Mouse (Mus musculus): ENCODE measurements around the gene Cd22. TPM values are rescaled to one million over a fixed set of nuclear protein-coding genes. Genes with fewer than 3 reads are reported as not detected.
"Not testable (repeated sequence)": the region's sequence is repeated elsewhere in the genome, so short reads cannot be mapped to it uniquely, and the experiment has no call there.

The Cd22 gene
- polyA plus RNA-seq (2012; rRNA removed), result 15.1 and 20.1 TPM in 2 replicates

DNA sequence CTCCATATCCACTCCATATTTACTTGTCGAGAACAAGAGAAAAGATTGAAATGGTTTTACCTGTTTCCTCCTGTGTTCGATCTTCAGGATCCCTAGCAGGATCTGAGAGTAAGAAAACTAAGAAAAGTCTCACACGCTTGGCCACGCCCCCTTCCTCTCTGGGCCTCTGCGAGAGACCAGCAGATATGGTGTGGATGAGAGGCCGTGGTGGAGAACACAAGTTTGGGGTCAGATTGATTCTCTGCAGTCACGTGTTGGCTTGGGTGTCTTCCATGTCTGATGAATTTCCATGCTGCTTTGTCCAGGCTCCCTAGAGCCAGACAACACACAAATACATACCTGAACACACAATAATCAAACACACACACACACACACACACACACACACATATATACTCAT lies at the start of gene Cd22:
TSS of gene Cd22 (minus strand) at position 167 of the 400 bp plus-strand sequence.
- no peak for DNase-seq (ENCODE audit: low read depth, low spot score)
- WGBS, result 45% methylated on average over 7 of the region's 7 CpGs

DNA sequence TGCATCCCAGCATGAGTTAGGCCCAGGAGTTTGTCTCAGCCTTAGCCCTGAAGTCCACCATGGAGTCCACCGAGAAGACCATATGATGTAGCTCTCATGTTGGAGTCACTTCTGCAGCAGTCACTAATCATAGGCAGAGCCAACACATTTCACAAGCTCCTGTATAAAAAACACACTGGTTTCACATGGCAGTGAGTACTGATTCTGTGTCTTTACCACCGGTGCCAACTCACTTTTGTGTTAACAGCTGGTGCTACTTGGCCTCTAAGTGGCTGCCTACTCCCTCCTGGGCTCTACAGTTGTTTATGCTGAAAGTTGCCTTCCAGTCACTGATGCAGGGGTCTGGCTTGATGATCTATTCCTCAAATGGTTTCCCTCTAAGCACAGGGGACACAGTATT lies 44.4 kb upstream of the Cd22 start, which contains the start of gene Hamp2:
TSS of gene Hamp2 (minus strand) at position 101 of the 400 bp plus-strand sequence.
- not testable (repeated sequence) for DNase-seq (ENCODE audit: low read depth, low spot score)
- WGBS, result 69% methylated on average over 2 of the region's 2 CpGs

DNA sequence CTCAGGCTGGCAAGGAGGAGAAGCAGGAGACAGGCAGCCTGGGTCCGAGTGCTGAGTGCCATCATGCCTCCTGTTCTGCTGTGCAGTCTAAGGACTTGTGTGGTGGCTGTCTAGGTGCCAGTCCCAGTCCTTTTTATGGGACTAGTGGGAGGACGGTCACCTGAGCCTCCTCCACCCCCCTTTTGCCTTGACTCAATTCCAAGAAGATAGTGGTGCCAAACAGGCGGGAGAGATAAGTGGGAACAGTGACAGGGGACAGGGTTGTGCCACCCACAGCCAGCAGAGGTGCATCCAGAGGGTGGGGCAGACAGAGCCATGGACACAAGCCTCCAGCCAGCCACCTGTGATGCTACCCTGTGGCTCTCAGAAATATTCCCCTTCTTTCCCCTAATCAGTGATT lies 43.9 kb upstream of the Cd22 start:
- 30% methylated on average over 3 of the region's 3 CpGs for WGBS
- no peak for DNase-seq (ENCODE audit: low read depth, low spot score)

DNA sequence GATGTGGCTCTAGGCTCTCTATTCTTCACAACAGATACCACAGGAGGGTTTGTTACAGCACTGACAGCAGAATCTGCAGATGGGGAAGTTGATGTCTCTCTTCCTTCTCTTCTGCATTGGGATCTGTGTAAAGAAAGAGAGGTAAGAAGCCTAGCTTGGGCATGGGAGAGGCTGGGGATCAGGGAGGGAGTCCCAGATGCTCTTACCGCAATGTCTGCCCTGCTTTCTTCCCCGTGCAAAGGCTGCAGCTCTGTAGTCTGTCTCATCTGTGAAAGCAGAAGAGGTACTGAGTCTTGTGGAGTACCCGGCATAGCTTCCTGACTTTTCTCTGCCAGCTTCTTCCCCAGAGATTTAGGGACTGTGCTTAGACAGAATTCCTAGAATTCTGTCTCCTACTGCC lies 42.3 kb upstream of the Cd22 start:
- not testable (repeated sequence) for DNase-seq (ENCODE audit: low read depth, low spot score)
- WGBS, result 49% methylated on average over 3 of the region's 3 CpGs

DNA sequence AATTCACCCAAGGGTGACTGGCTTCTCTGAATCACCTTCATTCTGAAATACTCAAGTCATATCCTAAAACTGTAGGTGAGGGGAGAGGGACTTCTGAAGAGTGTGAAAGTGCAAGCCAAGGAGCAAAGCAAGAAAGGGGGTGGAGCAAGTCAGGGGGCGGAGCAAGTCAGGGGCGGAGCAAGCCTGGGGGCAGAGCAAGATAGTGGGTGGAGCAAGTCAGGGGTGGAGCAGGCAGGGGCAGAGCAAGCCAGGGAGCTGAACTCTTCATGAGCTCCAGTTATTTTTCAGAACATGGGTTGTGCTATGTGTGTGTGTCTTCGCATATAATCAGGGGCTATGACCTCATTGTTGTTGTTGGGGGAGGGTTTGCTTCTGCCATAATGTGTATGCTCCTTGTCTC lies 40.1 kb upstream of the Cd22 start:
- no peak for DNase-seq (ENCODE audit: low read depth, low spot score)
- WGBS, result 60% methylated on average over 3 of the region's 3 CpGs

DNA sequence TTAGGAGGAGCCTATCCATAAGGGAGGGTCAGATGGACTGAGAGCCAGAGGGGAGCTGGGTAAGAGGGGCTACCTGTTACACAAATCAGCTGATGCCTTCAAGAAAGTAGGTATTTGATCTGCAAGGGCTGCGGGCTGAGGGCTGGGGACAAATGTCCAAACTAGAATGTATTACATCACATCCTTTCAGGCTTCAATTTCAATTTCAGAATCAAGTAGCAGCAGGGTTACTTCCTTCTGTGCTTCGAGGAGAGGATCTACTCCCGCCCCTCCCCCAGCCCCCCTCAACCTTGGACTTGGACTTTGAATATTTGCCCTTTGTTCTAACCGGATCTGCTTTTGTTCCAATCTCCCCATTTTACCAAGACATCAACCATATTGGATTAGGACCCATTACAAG lies 37.1 kb upstream of the Cd22 start:
- DNase-seq (ENCODE audit: low read depth, low spot score), result no peak
- 36% methylated on average over 4 of the region's 4 CpGs for WGBS

DNA sequence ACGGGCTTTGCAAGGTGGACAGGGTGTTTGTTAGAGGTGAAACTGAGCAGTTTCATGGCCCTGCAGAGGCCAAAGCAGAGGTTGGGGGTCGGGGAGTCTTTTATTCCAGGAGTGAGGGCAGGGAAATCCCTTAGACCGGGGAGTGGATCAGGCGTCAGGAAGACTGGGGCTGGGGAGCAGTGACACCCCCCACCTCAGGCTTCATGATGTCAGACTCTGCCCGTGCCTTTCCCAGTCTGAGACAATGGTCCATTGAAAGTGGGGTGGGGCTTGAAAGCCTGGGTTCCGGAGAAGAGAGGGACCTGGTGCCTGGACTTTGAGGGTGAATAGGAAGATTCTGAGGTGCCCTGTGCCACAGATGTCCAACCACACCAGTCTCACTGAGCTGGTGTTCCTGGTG lies 36.6 kb upstream of the Cd22 start:
- WGBS, result 37% methylated on average over 6 of the region's 6 CpGs
- DNase-seq (ENCODE audit: low read depth, low spot score), result no peak

DNA sequence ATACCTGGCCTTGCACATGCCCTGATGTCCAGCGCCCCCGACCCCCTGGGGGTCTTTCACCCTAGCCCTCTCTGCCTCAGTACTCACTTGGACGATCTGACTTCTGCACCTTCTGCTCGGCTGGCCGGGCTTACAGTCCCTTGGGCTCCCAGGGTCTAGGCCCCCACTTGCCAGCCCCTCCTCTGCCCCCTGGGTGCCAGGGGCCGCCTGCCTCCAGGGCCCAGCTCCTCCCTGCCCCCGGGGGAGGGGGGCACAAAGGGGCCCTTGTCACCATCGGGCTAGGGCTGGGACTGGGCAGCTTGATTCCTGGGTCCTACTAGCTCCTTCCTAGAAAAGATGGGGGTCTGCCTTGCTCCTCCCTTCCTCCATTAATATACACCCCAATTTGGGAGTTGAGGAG lies 34.6 kb upstream of the Cd22 start, which contains the start of gene Mag:
TSS of gene Mag (minus strand) at position 142 of the 400 bp plus-strand sequence.
- DNase-seq (ENCODE audit: low read depth, low spot score), result no peak
- WGBS, result 67% methylated on average over 8 of the region's 8 CpGs

DNA sequence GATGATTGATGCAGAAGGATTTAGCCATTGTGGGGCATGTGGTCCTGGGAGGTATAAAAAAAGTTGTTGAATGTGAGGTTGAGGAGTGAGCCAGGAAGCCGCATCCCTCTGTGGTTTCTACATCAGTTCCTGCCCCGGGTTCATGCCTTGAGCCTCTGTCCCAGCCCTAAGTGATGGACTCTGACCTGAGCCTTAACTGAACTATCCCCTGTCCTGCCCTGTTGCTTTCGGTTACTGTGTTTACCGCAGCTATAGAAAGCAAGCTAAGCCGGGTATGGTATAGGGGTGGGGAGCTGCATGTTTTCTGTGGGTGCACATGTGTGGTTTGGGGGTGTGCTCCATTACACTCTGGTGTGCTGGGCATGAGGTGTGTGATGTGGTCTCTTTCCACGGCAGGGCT lies 29.6 kb upstream of the Cd22 start:
- no peak for DNase-seq (ENCODE audit: low read depth, low spot score)
- WGBS, result 39% methylated on average over 6 of the region's 6 CpGs

DNA sequence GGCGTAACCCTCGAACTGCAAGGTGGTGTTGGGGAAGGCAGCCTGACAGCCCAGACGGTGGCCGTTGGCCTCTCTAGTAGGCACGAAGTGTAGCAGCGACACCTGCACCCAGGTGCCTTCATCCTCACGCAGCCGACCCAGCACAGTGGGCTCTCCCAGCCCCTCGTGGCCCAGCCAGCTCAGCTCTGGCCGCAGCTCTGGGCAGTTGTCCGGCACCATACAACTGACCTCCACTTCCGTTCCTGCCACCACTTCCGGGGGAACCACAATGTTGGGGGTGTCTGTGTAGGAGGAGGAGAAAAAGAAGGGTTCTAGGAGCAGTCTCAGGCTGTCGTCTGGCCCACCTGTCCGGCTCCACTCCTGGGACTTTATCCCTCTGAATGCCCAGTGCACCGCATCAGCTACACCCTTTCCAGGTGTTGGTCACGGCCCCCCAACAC lies 28.9 kb upstream of the Cd22 start:
- 21% methylated on average over 16 of the region's 17 CpGs for WGBS
- no peak for DNase-seq (ENCODE audit: low read depth, low spot score)

DNA sequence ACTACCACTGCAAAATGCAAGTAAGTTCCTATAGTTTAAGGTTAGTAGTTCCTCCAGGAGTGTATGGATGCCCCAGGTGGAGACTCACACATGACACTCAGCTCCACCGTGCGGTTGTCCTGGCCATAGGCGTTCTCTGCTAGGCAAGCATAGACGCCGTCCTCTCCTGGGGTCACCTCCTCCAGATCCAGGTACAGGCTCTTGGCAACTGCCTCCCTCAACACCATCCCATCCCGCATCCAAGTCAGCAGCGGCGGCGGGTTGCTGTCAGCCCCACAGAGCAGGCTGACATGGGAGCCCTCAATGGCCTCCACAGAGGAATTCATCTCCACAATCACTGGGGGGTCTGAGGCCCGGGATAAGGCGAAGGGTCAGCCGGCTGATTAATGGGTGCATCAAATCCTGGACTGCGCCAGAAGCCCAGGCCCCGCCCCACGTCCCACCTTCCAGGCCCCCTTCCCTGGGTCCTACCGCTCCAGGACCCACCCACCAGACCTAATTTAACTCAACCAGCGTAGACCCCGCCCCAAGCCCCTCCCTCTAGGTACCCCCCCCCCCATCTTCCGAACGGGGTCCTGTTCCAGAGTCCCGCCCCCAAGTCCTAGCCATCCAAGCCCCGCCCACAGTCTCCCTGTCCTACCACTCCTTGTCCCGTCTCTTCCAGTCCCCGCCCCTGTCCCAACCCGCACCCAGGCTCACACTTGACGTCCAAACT lies 28.3 kb upstream of the Cd22 start:
- DNase-seq (ENCODE audit: low read depth, low spot score), result no peak
- 3% methylated on average over 26 of the region's 26 CpGs for WGBS

DNA sequence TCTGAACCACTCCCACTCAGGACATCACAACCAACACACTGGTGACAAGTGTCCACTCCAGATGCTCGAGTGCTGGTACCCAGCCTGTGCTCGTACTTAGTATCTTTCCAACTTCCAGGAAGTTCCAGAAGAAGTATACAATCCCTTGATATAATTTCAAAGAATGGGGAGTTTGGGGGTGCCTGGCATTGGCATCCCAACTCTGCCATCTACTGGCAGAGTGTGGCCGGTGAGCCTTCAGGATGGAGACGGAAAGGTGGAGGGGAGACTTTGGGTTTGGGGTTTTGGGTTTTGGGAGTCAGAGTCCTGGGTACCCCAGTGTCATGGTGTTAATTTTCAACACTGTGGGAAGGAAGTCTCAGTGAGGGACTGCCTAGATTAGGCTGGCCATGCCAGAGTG lies 23.9 kb upstream of the Cd22 start:
- 26% methylated on average over 4 of the region's 4 CpGs for WGBS
- no peak for DNase-seq (ENCODE audit: low read depth, low spot score)

DNA sequence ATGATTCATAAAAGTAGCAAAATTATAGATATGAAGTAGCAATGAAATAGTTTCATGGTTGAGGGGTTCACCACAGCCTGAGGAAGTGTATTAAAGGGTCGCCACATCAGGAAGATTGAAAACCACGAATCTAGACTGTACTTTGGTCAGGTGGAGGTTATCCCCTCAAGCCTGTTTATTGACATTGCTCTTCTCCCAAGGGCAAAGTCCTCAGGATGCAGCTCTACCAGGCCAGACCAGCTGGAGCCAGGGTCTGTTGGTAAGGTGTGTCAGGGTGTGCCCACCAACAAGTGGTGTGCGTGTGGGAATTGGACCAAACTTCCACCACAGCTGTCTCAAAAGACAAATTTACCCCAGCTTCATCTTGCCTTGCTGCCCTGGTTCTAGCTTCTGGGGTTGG lies 15.1 kb upstream of the Cd22 start:
- no peak for DNase-seq (ENCODE audit: low read depth, low spot score)
- 35% methylated on average over 3 of the region's 3 CpGs for WGBS

DNA sequence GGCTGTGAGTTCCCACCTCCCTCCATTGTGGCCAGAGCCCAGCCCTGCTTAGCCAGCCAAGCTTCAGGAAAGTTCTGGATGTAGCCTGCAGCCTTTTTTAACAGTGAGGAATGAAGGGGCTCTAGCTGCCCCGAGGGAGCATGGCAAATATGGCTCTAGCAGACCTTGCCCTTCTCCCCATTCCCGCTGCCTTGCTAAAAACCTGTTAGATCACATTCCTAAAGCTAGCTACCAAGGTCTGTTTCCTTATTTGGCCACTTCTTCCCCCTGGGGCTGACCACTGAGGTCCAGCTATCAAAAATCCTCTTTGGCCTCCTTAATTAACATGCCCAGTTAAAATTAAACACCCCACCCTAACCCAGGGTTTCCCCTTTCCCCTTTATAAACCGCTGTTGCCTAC lies 12.4 kb upstream of the Cd22 start:
- DNase-seq (ENCODE audit: low read depth, low spot score), result no peak
- 33% methylated on average over 3 of the region's 3 CpGs for WGBS

DNA sequence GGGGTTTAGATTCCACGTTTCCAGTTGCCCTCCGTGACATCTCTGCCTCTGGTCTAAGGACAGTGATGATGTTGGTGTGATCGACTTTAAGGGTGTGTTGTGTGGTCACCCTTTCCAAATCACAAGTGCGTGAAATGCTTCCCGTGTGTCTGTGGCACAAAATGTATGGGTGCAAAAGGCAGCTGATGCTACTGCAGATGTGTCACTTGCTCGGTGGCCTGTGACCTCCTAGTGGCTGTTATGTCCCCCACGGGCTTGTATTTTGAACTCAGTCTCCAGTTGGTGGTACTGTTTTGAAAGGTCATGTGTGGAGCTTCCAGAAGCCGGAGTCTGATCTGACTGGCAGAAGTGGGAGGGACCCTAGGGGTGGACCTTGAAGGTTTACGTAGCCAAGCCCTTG lies 11.6 kb upstream of the Cd22 start:
- no peak for DNase-seq (ENCODE audit: low read depth, low spot score)
- 77% methylated on average over 9 of the region's 9 CpGs for WGBS

DNA sequence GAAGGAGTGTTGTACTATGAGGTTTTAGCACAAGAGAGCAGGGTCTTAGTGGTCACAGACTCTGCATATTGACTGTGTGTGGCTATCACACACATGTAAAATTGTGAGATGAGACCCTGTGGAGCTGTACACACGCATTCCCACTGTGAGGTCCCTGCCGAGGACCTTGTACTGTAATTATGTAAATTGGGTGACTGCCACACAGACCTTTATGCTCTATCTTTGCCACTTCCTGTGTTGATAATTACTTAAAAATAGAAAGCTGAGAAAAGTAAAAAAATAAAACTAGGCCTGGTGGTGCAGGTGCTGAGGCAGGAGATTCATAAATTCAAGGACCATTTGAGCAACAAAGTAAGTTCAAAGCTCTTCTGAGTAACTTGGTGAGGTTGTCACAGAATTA lies 10.5 kb upstream of the Cd22 start:
- no peak for DNase-seq (ENCODE audit: low read depth, low spot score)
- WGBS, result 20% methylated on average over 2 of the region's 2 CpGs

DNA sequence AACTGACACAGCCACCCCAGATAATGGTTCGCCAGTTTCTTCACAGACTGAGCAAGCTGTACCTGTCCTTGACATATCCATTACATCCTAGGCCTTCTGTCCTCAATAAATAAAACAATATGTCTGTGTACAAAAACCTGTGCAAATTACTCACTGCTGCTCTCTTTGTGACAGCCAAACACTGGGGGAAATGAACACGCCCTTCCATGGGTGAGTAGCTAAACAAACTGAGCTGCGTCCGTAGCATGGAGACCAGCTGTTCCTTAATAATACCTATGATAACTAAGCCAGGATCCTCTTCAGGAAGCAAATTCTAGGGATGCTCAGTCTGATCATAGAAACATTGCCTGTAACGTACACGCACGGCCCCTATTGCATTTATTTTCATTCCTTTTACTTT lies 8.6 kb upstream of the Cd22 start:
- 59% methylated on average over 7 of the region's 7 CpGs for WGBS
- DNase-seq (ENCODE audit: low read depth, low spot score), result no peak

DNA sequence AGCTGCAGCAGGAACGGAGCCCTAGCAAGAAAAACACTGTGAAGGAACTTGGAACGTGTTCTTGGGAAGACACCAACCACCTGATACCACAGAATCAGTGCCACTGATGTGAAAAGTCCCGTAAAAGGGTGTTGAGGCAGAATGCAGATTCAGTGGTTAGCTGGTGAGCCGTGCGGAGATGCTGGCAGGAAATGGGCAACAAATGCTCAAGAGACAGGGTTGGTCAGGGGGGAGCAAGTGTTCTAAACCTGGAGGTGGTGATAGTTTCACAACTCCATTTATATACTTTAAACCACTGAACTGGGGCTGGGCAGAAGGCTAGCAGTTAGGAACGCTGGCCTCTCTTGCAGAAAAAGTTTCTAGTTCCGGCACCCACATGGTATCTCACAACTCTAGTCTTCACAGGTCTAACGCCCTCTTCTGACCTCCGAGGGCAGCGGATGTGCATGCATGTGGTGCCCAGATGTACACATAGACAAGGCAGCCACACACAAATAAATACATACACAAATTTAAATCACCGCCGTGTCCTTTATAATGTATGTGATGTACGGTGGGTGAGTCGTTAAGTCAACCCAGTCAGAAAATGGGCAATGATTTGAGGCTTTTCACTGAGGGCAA lies 7.5 kb upstream of the Cd22 start:
- no peak for DNase-seq (ENCODE audit: low read depth, low spot score)
- WGBS, result 79% methylated on average over 14 of the region's 14 CpGs

DNA sequence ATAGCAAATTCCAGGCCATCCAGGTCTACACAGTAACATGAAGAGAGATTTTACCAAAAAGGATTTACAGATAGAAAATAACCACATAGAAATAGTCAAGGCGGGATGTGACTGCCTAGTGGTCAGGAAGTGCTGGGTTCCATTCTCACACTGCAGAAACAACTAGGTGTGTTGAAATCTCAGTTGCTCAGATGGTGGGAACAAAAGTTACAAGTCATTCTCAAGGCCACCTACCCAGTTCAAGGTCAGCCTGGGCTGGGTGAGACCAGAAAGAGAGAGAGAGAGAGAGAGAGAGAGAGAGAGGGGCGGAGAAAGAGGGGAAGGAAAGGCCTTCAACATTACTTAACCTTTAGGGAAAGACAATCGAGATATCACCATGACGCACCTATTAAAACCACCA lies 6.7 kb upstream of the Cd22 start:
- WGBS, result 77% methylated on average over 4 of the region's 4 CpGs
- DNase-seq (ENCODE audit: low read depth, low spot score), result no peak

DNA sequence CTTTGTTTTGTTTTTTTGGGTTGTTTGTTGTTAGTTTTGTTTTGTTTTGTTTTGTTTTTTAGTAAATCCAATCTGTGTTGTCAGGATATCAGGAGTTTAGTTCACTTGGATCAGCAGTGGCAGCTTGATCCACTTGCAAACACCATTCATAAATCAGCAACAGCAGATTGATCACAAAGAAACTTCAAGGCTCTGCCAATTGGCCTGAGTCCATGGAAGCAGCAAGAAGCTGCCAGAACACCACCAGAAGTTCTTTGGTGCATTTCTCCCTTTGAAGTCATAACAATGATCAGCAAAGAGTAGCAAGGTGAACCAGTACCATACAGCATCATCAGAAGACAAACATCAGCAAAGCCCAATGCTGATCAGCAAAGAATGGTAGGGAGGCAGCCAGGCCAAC lies 3.9 kb upstream of the Cd22 start:
- DNase-seq (ENCODE audit: low read depth, low spot score), result no peak

DNA sequence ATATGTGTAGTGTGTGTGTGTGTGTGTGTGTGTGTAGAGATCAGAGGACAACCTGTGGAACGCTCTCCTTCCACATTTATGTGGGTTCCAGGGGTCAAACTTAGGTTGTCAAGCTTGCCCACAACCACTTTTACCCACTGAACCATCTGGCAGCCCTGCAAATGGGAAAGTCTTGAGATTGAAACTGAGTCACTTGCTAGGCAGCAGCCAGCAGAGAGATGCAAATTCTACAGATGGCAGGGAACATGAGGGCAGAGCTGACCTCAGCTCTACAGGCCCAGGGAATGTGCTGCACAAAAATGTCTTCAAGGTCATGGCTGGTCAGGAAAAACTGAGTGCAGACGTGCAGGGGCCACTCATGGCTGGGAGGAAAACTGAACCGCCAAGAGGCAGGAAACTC lies 1.2 kb upstream of the Cd22 start:
- WGBS, result 72% methylated on average over 3 of the region's 3 CpGs
- DNase-seq (ENCODE audit: low read depth, low spot score), result no peak

Data from large intestine, adult 2 months (tissue).